Mouse (Mus musculus) cerebellum, adult 2 months (tissue): ENCODE measurements around the gene Dio2.

ENCODE experiments used
- CTCF ChIP-seq: fragments of 200-500 bp; IDR thresholded peaks from 2 replicates; pipeline ENCODE4 v1.5.1; 2011; ENCODE audit warnings: low read depth, mild to moderate bottlenecking, control low read depth, low read length, moderate library complexity, borderline replicate concordance; ENCODE audit not compliant: insufficient read depth
- POLR2A ChIP-seq: fragments of 200-500 bp; IDR thresholded peaks from 2 replicates; pipeline ENCODE4 v1.6.1; 2011; ENCODE audit warnings: low read length, control low read depth, borderline replicate concordance; ENCODE audit not compliant: insufficient read depth

DNA sequence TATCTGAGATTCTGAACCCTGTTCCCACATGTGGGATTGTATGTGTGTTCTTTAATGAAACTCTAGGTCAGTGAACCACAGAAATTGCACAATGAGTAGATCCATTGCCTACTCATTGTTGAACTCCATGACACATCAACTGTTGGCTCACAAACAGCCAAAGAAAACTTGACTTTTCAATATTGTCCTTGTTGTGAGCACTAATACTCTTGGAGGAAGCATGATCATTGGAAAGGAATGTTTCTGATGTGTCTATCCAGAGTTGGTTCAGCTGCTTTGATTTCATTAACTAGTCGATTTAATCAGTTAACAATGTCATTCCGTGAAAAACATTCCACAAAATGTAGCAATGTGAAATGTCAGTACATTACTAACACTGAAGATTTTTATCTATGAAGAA is 44.1 kb downstream of the Dio2 start:
- TF ChIP-seq CTCF, result no peak
- no peak for TF ChIP-seq POLR2A
